Mouse (Mus musculus) cerebellum, adult 2 months (tissue): Measurements from ENCODE around the gene Rtl3.

Experiments used
- CTCF ChIP-seq: fragments of 200-500 bp; IDR thresholded peaks from 2 replicates; pipeline ENCODE4 v1.5.1; 2011; ENCODE audit warnings: low read depth, mild to moderate bottlenecking, control low read depth, low read length, moderate library complexity, borderline replicate concordance; ENCODE audit not compliant: insufficient read depth
- POLR2A ChIP-seq: fragments of 200-500 bp; IDR thresholded peaks from 2 replicates; pipeline ENCODE4 v1.6.1; 2011; ENCODE audit warnings: low read length, control low read depth, borderline replicate concordance; ENCODE audit not compliant: insufficient read depth

DNA sequence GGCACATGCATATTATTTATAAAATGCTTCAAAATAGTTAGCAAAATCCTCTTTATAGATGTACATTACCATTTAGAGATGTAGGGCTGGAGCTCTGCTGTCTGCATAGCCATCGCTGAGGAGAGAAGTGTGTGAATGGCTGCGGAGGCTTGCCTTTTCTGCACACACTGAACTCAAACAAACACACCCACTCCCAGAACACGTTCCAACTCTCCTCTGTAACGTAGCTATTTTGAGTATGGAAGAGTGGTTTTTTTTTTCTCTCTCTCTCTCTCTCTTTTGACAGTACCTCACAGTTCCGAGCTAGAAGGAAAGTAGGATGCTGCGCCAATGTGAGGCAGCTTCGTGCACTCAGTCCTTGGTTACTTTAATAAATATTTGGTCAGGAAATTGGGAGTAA, at the start of gene Rtl3:
- no peak for TF ChIP-seq CTCF
- no peak for TF ChIP-seq POLR2A
